Mouse (Mus musculus) CH12.LX (cell line): ENCODE measurements at regions not wholly inside any gene's neighbourhood (a gene's known extent, or its start where the extent isn't known, plus 50 kb on each side); places are given as distances from the start of the nearest gene placed in this dataset.
"Not testable (repeated sequence)": the region's sequence is repeated elsewhere in the genome, so short reads cannot be mapped to it uniquely, and the experiment has no call there.

Source experiments
- CHD1 ChIP-seq: IDR thresholded peaks from 2 replicates; pipeline ENCODE4 v1.6.1; 2012; ENCODE audit warnings: low read depth, low read length, improper control_type of control experiment, inconsistent platforms
- CTCF ChIP-seq, 2 experiments: IDR thresholded peaks in 1 of 2; conservative IDR thresholded peaks in 1 of 2; 2 replicates each; pipeline ENCODE4 v1.5.1; 2011 to 2012; ENCODE audit warnings: low read depth in 2 of 2, low read length in 2 of 2, improper control_type of control experiment in 1 of 2, inconsistent platforms in 1 of 2, mild to moderate bottlenecking in 1 of 2, moderate library complexity in 1 of 2
- ETS1 ChIP-seq: conservative IDR thresholded peaks from 2 replicates; pipeline ENCODE4 v1.6.1; 2012; ENCODE audit warnings: low read depth, mild to moderate bottlenecking, inconsistent platforms, low read length, improper control_type of control experiment, moderate library complexity
- JUND ChIP-seq: conservative IDR thresholded peaks from 2 replicates; pipeline ENCODE4 v1.6.1; 2011; ENCODE audit warnings: low read depth, low read length, improper control_type of control experiment
- MAX ChIP-seq: IDR thresholded peaks from 2 replicates; pipeline ENCODE4 v1.6.1; 2011; ENCODE audit warnings: low read length, improper control_type of control experiment
- MYC ChIP-seq: IDR thresholded peaks from 2 replicates; pipeline ENCODE4 v1.6.1; 2011; ENCODE audit warnings: low read depth, mild to moderate bottlenecking, improper control_type of control experiment, low read length
- POLR2A ChIP-seq: IDR thresholded peaks from 2 replicates; pipeline ENCODE4 v1.6.1; 2011; ENCODE audit warnings: low read depth, mild to moderate bottlenecking, improper control_type of control experiment, low read length
- POLR2AphosphoS2 ChIP-seq: IDR thresholded peaks from 2 replicates; pipeline ENCODE4 v1.6.1; 2011; ENCODE audit warnings: low read depth, low read length, improper control_type of control experiment
- RAD21 ChIP-seq: IDR thresholded peaks from 2 replicates; pipeline ENCODE4 v1.6.1; 2011; ENCODE audit warnings: low read depth, mild to moderate bottlenecking, low read length, improper control_type of control experiment, moderate library complexity
- ZMIZ1 ChIP-seq: IDR thresholded peaks from 2 replicates; pipeline ENCODE4 v1.6.1; 2012; ENCODE audit warnings: low read depth, mild to moderate bottlenecking, inconsistent platforms, low read length, improper control_type of control experiment

DNA sequence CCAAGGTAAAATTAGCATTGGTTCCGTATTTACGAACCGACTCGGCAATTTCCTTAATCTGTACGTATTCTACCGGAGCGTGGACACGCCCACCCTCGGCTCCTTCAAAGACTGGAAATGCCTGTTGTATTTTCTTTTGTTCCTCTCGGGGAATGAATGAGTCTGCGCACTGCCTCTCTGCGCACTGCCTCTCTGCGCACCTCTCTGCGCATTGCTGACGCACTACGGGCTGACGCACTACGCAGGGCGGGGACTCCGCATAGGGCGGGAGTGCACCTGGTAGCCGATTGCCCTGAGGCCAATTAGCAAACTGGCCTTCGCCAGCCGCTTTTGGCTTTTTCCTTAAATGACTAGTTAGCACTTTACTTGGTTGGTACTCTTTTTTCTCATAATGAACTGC, 239.4 kb upstream of the Podxl start:
- not testable (repeated sequence) for TF ChIP-seq POLR2AphosphoS2; CTCF (conservative IDR thresholded peaks at IDR 0.05 in 1 of 2, IDR thresholded peaks at IDR 0.05 in 1 of 2; ENCODE audit: low read depth in 2 of 2, low read length in 2 of 2); ETS1; ZMIZ1; POLR2A; MYC; JUND; MAX; CHD1; RAD21
